Mouse (Mus musculus) c-Kit-positive CD71-positive TER-119-positive erythroid progenitor cells, embryonic 14.5 days (primary cell): Measurements from ENCODE around the gene Pdcd2l.

Experiments used
- DNase-seq: peaks from one replicate; pipeline ENCODE4 v3.0.0-alpha.2; 2013; ENCODE audit warnings: low spot score

The Pdcd2l gene

GRCm38 (mm10) chr7:34196132-34197128 is at the start of gene Pdcd2l:
Gene Pdcd2l (minus strand): TSS chr7:34196661.
- peak; percentile 87 for DNase-seq

GRCm38 (mm10) chr7:34242176-34242575 is 45.7 kb upstream of the Pdcd2l start:
- DNase-seq = no peak

DNA sequence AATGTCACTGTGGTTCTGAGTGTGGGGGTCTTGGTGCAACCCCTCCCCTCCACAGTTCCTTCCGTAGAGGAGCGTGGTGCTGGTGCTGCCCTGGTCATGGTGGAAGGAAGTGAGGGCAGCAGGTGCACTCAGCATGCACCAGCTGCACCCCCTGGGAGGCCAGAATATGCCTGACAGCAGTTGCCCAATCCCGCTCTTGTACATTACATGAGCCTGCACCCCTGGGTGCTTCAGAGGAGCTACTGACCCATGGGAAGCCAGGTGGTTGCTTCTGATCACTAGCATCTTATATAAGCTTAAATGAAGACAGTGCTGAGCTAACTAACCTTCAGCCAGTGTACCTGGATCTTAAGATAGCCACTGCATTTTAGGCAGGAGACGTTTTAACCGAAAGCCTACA is 41.6 kb upstream of the Pdcd2l start:
- DNase-seq = no peak

DNA sequence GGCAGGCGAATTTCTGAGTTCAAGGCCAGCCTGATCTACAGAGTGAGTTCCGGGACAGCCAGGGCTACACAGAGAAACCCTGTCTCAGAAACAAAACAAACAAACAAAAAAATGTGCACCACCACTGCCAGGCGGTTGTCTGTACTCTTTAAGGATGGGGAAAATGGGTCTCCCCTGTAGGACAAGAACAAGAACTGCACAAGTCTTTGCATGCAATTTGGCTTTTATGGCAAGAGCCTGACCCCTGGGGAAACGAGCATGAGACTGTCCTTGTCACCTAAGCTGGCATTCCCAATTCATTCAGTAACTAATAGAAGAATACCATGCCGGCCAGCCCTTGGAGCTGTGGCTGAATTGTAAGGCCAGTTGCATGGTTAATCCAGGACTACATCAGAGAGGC is 39.1 kb upstream of the Pdcd2l start:
- no peak for DNase-seq

DNA sequence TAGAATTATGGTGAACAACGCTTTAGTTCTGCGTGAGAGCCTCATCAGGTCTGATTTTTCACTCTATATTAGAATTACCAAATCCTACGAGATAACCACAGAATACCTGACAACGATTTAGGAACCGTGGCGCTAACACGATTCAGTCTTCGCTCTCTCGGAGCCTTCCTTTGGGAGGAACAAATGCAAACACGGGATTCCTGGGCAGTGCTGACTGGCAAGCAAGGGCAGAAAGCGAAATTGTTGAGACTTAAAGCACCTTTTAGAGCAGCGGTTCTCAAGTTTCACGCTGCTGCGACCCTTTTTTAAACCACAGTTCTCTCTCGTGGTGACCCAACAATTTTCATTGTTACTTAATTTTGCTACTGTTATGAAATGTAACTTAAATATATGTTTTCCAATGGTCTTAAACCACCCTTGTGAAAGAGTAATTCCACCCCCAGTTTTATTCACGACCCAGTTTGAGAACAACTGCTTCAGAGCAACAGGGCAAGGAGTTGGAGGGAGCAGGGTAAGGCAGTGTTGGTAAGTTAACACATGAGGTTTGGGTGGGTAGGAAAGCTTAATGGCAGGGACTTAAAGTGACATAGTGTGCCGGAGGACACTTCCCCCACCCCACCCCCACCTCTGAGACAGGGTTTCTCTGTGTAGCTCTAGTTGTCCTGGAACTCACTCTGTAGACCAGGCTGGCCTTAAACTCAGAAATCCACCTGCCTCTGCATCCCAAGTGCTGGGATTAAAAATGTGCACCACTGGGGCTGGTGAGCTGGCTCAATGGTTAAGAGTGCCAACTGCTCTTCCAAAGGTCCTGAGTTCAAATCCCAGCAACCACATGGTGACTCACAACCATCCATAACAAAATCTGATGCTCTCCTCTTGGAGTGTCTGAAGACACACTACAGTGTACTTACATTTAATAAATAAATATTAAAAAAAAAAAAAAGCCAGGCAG is 38.4 kb upstream of the Pdcd2l start:
- DNase-seq = peak; percentile 28

GRCm38 (mm10) chr7:34233909-34234609 is 37.6 kb upstream of the Pdcd2l start:
- peak; percentile 92 for DNase-seq

DNA sequence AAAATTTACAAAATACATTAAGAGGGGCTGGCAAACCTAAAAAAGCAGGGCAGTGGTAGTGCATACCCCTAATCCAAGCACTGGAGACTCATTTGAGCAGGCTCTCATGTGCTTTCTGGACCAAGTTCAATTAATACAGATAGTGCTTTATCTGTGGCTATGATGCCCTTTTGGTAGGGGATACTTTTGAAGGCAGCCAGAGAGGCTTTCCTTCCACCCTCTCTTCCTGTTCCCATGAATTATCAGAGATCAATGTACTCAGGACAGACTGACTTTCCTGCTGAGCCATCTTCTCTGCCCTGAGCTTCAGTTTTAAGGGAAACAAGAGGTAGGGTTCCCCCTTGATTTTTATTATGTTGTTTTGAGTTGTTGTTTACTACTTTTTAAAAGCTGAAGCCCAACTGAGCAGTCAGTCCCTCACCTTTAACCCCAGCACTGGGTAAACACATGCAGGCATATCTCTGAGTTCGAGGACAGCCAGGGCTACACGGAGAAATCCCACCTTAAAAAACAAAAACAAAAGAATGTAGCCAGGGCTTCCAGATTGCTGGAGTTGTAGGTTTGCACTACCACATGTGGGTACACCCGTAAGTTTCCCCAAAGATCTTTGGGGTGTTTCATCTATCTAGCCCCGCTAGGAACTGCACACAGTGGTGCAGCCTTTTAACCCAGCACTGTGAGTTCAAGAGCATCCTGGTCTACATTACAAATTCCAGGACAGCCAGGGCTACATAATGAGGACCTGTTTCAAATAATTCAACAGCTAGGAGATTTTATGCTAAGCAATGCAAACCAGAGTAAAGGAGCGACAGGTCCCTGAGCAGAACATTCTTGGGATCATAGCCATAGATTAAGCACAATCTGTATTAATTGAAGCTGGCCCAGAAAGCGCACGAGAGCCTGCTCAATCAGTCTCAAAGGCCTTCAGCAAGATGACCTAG is 36.6 kb upstream of the Pdcd2l start:
- DNase-seq = no peak

DNA sequence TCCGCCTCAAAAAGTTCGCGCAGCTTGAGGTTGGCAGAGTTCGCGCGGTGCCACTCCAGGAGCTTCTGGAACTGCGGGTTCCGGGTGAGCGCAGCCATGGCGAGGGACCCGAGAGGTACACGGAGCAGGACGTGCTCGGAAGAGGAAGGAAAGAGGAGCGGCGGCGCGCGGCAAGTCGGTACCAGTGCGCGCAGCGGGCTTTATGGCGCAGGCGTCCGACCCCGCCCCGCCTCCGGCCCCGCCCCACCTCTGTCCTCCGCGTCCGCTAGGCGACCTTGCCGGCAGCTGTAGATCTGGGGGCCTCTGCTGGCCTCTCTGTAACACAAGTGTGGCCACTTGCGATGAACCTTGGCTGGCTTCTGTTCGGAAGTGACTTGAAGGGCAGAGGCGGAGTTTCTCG is 33.7 kb upstream of the Pdcd2l start, which contains the start of gene Gpi1:
TSS of gene Gpi1 (minus strand) at position 221 of the 400 bp plus-strand sequence.
- peak; percentile 81 for DNase-seq

DNA sequence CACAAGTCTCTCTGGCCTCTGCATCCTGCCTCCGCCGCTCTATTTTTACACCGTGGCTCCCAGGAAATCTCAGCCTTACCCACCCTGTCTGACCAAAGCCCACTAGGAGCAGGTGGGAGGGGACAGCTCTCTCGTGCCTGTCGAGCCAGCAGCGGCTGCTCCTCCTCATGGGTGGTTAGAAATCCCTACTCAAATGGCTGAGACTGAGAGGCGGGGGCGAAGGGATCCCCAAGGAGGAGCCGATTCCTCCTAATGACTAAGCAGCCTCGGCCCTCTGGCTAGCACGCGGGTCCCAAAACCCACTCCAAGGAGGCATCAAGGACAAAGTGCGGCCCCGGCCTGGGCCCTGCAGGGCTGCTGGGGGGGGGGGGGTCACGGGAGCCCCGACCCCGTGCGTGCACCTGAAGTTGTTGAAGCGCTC is 33.2 kb upstream of the Pdcd2l start:
- peak; percentile 44 for DNase-seq

DNA sequence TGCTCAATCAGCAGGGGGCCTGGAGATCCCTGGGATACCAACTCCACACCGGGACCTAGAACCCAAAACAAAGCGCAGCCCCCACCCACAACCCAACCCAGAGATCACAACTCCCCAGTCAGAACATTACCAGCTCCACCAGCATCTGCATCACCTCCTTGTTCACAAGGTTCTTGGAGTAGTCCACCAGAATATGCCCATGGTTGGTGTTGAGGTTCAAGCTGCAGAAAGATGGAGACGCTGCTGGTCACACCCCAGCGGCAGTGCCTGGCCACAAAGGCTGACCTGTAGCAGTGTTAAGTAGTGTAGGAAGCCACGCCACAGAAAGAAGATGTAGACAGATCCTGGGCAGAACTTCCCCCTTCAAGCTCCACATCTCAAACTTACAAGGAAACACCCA is 32.7 kb upstream of the Pdcd2l start:
- no peak for DNase-seq

GRCm38 (mm10) chr7:34228641-34229040 is 32.2 kb upstream of the Pdcd2l start:
- no peak for DNase-seq

DNA sequence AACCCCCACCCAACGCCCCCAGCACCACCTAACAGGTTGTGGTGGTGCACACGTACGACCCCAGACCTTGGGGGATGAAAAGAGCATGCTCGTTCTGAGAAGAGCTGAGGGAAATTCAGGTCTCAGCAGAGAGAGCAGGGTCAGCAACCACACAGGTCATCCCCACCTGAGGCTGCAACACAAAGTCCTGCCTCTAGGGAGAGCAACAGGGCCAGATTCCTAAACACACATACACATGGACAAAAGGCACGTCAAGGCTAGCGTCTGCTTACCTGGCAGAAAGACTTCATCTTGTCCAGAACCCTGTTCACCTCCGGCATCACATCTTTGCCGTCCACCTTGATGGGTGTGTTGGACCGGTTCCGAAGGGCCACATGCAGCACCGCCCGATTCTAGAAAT is 30.4 kb upstream of the Pdcd2l start:
- no peak for DNase-seq

DNA sequence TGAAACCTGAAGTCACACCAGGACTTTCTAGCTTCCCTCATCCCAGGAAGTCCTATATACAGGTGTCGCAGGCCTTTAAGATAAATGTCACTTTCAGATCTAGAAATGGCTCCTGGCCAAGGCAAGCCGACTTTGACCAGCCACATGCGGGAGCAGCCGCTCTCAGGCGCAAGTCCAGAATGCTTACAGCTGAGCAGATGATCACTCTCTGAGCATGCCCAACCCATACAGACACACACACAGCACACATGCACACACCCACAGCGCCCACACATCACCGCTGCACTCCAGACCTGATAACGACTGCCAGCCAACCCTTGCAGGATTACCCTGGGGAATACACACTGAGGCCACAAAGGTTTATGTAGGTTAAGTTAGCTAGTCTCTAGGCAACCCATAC is 29.6 kb upstream of the Pdcd2l start:
- no peak for DNase-seq

DNA sequence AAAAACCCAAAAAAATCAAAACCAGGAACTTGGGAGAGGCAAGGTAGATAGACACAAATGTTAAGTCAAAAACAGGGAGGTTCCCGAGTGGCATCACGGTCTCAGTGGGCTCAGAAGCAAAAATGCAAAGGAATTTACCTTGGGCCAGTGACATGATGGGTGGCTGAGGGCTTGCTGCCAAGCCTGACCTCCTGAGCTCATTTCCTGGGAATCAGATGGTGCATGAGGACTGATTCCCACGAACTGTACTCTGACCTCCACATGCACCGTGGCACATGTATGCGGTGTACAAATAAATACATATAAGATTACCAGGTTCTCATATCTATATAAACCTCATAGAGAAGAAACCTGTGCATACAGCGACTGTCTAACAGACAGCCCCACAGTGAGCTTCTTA is 27.8 kb upstream of the Pdcd2l start:
- no peak for DNase-seq

- no peak for DNase-seq
These were observed 25.9 kb upstream of the Pdcd2l start for GRCm38 (mm10) chr7:34222340-34222739.

GRCm38 (mm10) chr7:34221594-34222250 is 25.3 kb upstream of the Pdcd2l start:
- no peak for DNase-seq

DNA sequence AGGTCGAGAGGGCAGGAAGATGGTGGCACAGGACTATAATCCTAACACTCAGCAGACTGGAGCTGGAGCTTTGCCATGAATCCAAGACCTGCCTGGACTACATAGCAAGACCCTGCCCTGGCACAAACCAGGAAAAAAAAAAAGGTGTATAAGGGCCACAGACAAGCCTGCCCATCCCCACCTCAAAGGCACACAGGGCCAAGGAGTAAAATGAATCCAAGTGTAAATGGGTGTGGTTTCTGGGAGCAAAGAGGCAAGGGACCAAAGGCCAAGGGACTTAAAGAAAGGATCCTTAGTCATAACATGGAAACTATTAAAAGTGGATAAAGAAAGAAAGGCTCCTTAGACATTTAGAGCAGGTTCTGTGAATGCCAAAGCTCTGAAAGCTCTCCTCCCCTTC is 22.0 kb upstream of the Pdcd2l start:
- no peak for DNase-seq

- DNase-seq = no peak
These were observed 20.0 kb upstream of the Pdcd2l start for GRCm38 (mm10) chr7:34216474-34216873.

DNA sequence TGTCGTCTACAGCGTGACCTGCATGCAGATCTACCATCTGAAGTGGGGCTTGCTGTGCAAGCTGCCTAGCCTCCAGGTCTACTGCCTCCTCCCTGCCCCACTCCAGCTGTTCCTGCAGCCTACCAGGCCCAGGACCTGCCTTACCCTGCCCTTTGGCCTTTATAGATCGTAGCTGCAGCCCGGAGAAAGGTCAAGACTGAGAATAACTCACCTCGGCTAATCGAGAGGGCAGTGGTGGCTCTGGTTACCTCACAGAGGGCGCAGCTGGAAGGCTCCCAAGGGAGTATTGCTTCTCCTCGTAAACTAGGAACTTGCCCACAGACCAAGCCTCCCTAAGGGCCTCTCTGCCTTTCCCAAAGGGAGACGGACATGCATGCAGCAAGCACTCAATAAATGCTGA is 19.0 kb upstream of the Pdcd2l start:
- no peak for DNase-seq

DNA sequence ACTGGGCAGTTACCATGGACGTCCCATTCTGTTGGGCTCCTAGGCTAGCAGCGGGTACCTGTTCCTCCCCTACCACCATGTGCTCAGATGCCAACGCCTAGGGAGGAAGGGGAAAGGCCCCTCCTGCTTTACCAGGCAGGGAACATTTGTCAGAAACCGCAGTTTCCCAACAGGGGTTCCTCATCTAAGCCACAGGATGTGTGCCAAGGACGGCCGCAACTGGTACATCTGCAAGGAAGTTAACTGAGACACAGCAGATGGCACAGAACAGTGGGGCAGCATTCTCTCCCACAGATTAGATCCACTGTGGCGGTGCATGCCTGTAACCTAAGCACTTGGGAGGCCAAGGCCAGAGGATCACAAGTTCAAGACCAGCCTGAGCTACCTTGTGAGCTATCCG is 18.2 kb upstream of the Pdcd2l start:
- no peak for DNase-seq
